Mouse (Mus musculus) cerebellum, postnatal 25 days (tissue): ENCODE measurements around the gene Rpl36a.
"Not testable (repeated sequence)": the region's sequence is repeated elsewhere in the genome, so short reads cannot be mapped to it uniquely, and the experiment has no call there.

Experiments
- DNase-seq, 2 experiments: peaks; one replicate each; pipeline ENCODE4 v3.0.0; 2021; ENCODE audit warnings: mixed read lengths in 2 of 2

Gene Rpl36a

GRCm38 (mm10) chrX:134585103-134586002 is at the start of gene Rpl36a:
Gene Rpl36a (plus strand): TSS chrX:134585654.
- DNase-seq: peak; percentile 90 to 92

GRCm38 (mm10) chrX:134539795-134540194 is 45.7 kb upstream of the Rpl36a start:
- not testable (repeated sequence) for DNase-seq

- peak in 1 of 2 experiments; percentile 2 for DNase-seq
Measured at GRCm38 (mm10) chrX:134540414-134541135, 44.9 kb upstream of the Rpl36a start.

- peak; percentile 63 to 76 for DNase-seq
Measured at GRCm38 (mm10) chrX:134541145-134541954, 44.1 kb upstream of the Rpl36a start, which contains the start of gene Timm8a1. Gene Timm8a1 (minus strand): TSS chrX:134541865.

- no peak for DNase-seq
Measured at GRCm38 (mm10) chrX:134541955-134542308, 43.5 kb upstream of the Rpl36a start.

- DNase-seq: no peak
Measured at GRCm38 (mm10) chrX:134547330-134547729, 38.1 kb upstream of the Rpl36a start.

- peak; percentile 19 to 21 for DNase-seq
Measured at GRCm38 (mm10) chrX:134550903-134551302, 34.6 kb upstream of the Rpl36a start.

GRCm38 (mm10) chrX:134553326-134553725 is 32.1 kb upstream of the Rpl36a start:
- DNase-seq: no peak

GRCm38 (mm10) chrX:134554425-134554824 is 31.0 kb upstream of the Rpl36a start:
- DNase-seq: no peak

GRCm38 (mm10) chrX:134564326-134564725 is 21.1 kb upstream of the Rpl36a start:
- no peak for DNase-seq

GRCm38 (mm10) chrX:134566536-134567222 is 18.8 kb upstream of the Rpl36a start:
- no peak for DNase-seq

- no peak for DNase-seq
Measured at GRCm38 (mm10) chrX:134577896-134578295, 7.6 kb upstream of the Rpl36a start.

GRCm38 (mm10) chrX:134580528-134581305 is 4.7 kb upstream of the Rpl36a start:
- DNase-seq: no peak

GRCm38 (mm10) chrX:134582270-134582669 is 3.2 kb upstream of the Rpl36a start:
- DNase-seq: no peak

- no peak for DNase-seq
Measured at GRCm38 (mm10) chrX:134582888-134583669, 2.4 kb upstream of the Rpl36a start, which contains the start of gene Btk. Gene Btk (minus strand): TSS chrX:134583570.

GRCm38 (mm10) chrX:134586447-134586846 is 993 bp downstream of the Rpl36a start:
- DNase-seq: no peak

GRCm38 (mm10) chrX:134588261-134588660 is 2.8 kb downstream of the Rpl36a start:
- DNase-seq: no peak

GRCm38 (mm10) chrX:134588997-134589396 is 3.5 kb downstream of the Rpl36a start:
- DNase-seq: no peak

- no peak for DNase-seq
Measured at GRCm38 (mm10) chrX:134589836-134590235, 4.4 kb downstream of the Rpl36a start.

- DNase-seq: no peak
Measured at GRCm38 (mm10) chrX:134599922-134600565, 14.6 kb downstream of the Rpl36a start.
